Mouse (Mus musculus): ENCODE results near the gene Rbms3. TPM values are rescaled to one million over a fixed set of nuclear protein-coding genes. Genes with fewer than 3 reads are reported as not detected.
A peak's percentile ranks its signal among the peaks of the same experiment; 100 is the strongest.

Rbms3 gene
- polyA plus RNA-seq, 1 experiment = 30.1 TPM

GRCm38 (mm10) chr9:117476753-117477152, 153.0 kb downstream of the Rbms3 start:
- DNase-seq (ENCODE audit: low read depth) = no peak
- TF ChIP-seq POLR2A (IDR thresholded peaks at IDR 0.05; ENCODE audit: borderline replicate concordance, extremely low read depth, insufficient read depth, insufficient read length, poor library complexity, severe bottlenecking) = no peak
- TF ChIP-seq CTCF (IDR thresholded peaks at IDR 0.05; ENCODE audit: borderline replicate concordance, extremely low read depth, insufficient read depth, insufficient read length) = no peak

- peak; percentile 27 for DNase-seq (ENCODE audit: low read depth)
- no peak for TF ChIP-seq CTCF (IDR thresholded peaks at IDR 0.05; ENCODE audit: borderline replicate concordance, extremely low read depth, insufficient read depth, insufficient read length)
Measured at GRCm38 (mm10) chr9:117452816-117453215, 176.9 kb downstream of the Rbms3 start.

- peak; percentile 59 for DNase-seq (ENCODE audit: low read depth)
- no peak for TF ChIP-seq CTCF (IDR thresholded peaks at IDR 0.05; ENCODE audit: borderline replicate concordance, extremely low read depth, insufficient read depth, insufficient read length)
- TF ChIP-seq POLR2A (IDR thresholded peaks at IDR 0.05; ENCODE audit: borderline replicate concordance, extremely low read depth, insufficient read depth, insufficient read length, poor library complexity, severe bottlenecking) = no peak
Measured at GRCm38 (mm10) chr9:117442611-117443010, 187.1 kb downstream of the Rbms3 start.

GRCm38 (mm10) chr9:117435856-117436255, 193.9 kb downstream of the Rbms3 start:
- TF ChIP-seq POLR2A (IDR thresholded peaks at IDR 0.05; ENCODE audit: borderline replicate concordance, extremely low read depth, insufficient read depth, insufficient read length, poor library complexity, severe bottlenecking) = no peak
- TF ChIP-seq CTCF (IDR thresholded peaks at IDR 0.05; ENCODE audit: borderline replicate concordance, extremely low read depth, insufficient read depth, insufficient read length) = no peak
- DNase-seq (ENCODE audit: low read depth) = peak; percentile 44

GRCm38 (mm10) chr9:117430670-117431069, 199.0 kb downstream of the Rbms3 start:
- TF ChIP-seq POLR2A (IDR thresholded peaks at IDR 0.05; ENCODE audit: borderline replicate concordance, extremely low read depth, insufficient read depth, insufficient read length, poor library complexity, severe bottlenecking) (no peak), CTCF (IDR thresholded peaks at IDR 0.05; ENCODE audit: borderline replicate concordance, extremely low read depth, insufficient read depth, insufficient read length) (peak; percentile 19; the same call in 1 of the 2 replicates)
- DNase-seq (ENCODE audit: low read depth) = peak; percentile 32

- no peak for TF ChIP-seq POLR2A (IDR thresholded peaks at IDR 0.05; ENCODE audit: borderline replicate concordance, extremely low read depth, insufficient read depth, insufficient read length, poor library complexity, severe bottlenecking)
- no peak for TF ChIP-seq CTCF (IDR thresholded peaks at IDR 0.05; ENCODE audit: borderline replicate concordance, extremely low read depth, insufficient read depth, insufficient read length)
- no peak for DNase-seq (ENCODE audit: low read depth)
Measured at GRCm38 (mm10) chr9:117429217-117430105, 200.3 kb downstream of the Rbms3 start.

- no peak for TF ChIP-seq POLR2A (IDR thresholded peaks at IDR 0.05; ENCODE audit: borderline replicate concordance, extremely low read depth, insufficient read depth, insufficient read length, poor library complexity, severe bottlenecking)
- TF ChIP-seq CTCF (IDR thresholded peaks at IDR 0.05; ENCODE audit: borderline replicate concordance, extremely low read depth, insufficient read depth, insufficient read length) = no peak
- DNase-seq (ENCODE audit: low read depth) = peak; percentile 5
Measured at GRCm38 (mm10) chr9:117423259-117423658, 206.5 kb downstream of the Rbms3 start.

- peak; percentile 20 for DNase-seq (ENCODE audit: low read depth)
- TF ChIP-seq POLR2A (IDR thresholded peaks at IDR 0.05; ENCODE audit: borderline replicate concordance, extremely low read depth, insufficient read depth, insufficient read length, poor library complexity, severe bottlenecking) (no peak), CTCF (IDR thresholded peaks at IDR 0.05; ENCODE audit: borderline replicate concordance, extremely low read depth, insufficient read depth, insufficient read length) (no peak)
Measured at GRCm38 (mm10) chr9:117419874-117420485, 209.7 kb downstream of the Rbms3 start.

- peak; percentile 33 for DNase-seq (ENCODE audit: low read depth)
- no peak for TF ChIP-seq POLR2A (IDR thresholded peaks at IDR 0.05; ENCODE audit: borderline replicate concordance, extremely low read depth, insufficient read depth, insufficient read length, poor library complexity, severe bottlenecking)
- TF ChIP-seq CTCF (IDR thresholded peaks at IDR 0.05; ENCODE audit: borderline replicate concordance, extremely low read depth, insufficient read depth, insufficient read length) = no peak
Measured at GRCm38 (mm10) chr9:117413181-117413580, 216.5 kb downstream of the Rbms3 start.

GRCm38 (mm10) chr9:117412584-117412983, 217.1 kb downstream of the Rbms3 start:
- no peak for DNase-seq (ENCODE audit: low read depth)
- TF ChIP-seq CTCF (IDR thresholded peaks at IDR 0.05; ENCODE audit: borderline replicate concordance, extremely low read depth, insufficient read depth, insufficient read length) = no peak
- TF ChIP-seq POLR2A (IDR thresholded peaks at IDR 0.05; ENCODE audit: borderline replicate concordance, extremely low read depth, insufficient read depth, insufficient read length, poor library complexity, severe bottlenecking) = no peak

- DNase-seq (ENCODE audit: low read depth) = no peak
- TF ChIP-seq CTCF (IDR thresholded peaks at IDR 0.05; ENCODE audit: borderline replicate concordance, extremely low read depth, insufficient read depth, insufficient read length) (no peak), POLR2A (IDR thresholded peaks at IDR 0.05; ENCODE audit: borderline replicate concordance, extremely low read depth, insufficient read depth, insufficient read length, poor library complexity, severe bottlenecking) (no peak)
Measured at GRCm38 (mm10) chr9:117404621-117405020, 225.1 kb downstream of the Rbms3 start.

All from brain, embryonic 14.5 days (tissue).